Comparison of ENCODE assay signal across 9 mouse cellular contexts in genomic region chr2:58567866-58568719, GRCm38 (mm10). TPM values are rescaled to one million over a fixed set of nuclear protein-coding genes. Genes with fewer than 3 reads are reported as not detected.
DNase-seq lines count a peak whose midpoint lies in the region; ATAC-seq and TF ChIP-seq lines count a peak whose summit lies in the region.
"Had no signal": no experiment of that assay in that cellular context is flagged by ENCODE, and none has a peak within 500 bp of the region (broad histone marks: within the 10 kb centered on the region; RNA-seq: fewer than 3 reads in every experiment).

No protein-coding gene starts in this region.

- H3K27ac ChIP-seq in gastrocnemius, adult 2 months = peak overlapping the region; percentile 96
- H3K27ac ChIP-seq in ES-E14 (ENCODE audit: insufficient read depth, low read depth, low read length, poor library complexity, severe bottlenecking) = no peak overlapping the region
- H3K27ac ChIP-seq in embryonic facial prominence, embryonic 13.5 days = peak overlapping the region; percentile 99
- H3K27ac ChIP-seq in kidney, embryonic 14.5 days (ENCODE audit: low read depth, low read length) = peak overlapping the region; percentile 96

- no peaks in the 10 kb centered on the region for H3K9me3 ChIP-seq in ES-E14 (ENCODE audit: control insufficient read depth, insufficient read depth, low read depth, low read length)
- no peaks in the 10 kb centered on the region for H3K9me3 ChIP-seq in embryonic facial prominence, embryonic 13.5 days
- no peaks in the 10 kb centered on the region for H3K9me3 ChIP-seq in kidney, embryonic 14.5 days (ENCODE audit: control insufficient read depth, low read length)

- no peak for ATAC-seq in embryonic facial prominence, embryonic 13.5 days (ENCODE audit: insufficient number of reproducible peaks, insufficient read depth, low FRiP score, low TSS enrichment, low read depth)
- ATAC-seq in kidney, embryonic 14.5 days (ENCODE audit: low FRiP score, low TSS enrichment) = no peak

- in situ Hi-C loops in ES-E14 (cut with MboI; ENCODE audit: low sequenced_read_pairs in 2 of 2, unreplicated experiment in 2 of 2) = no loop called here

- TF ChIP-seq CTCF in gastrocnemius, adult 2 months (IDR thresholded peaks at IDR 0.05) = no peak

- no peak for DNase-seq in gastrocnemius, adult 2 months
- no peak for DNase-seq in gastrocnemius, postnatal 25 days
- DNase-seq in ES-E14 (ENCODE audit: low read depth, low spot score) = no peak
- peak; percentile 4 for DNase-seq in naive thymus-derived CD4-positive, alpha-beta T cell, adult 2 months (ENCODE audit: low read depth)
- DNase-seq in left cerebral cortex, adult 8-10 months (ENCODE audit: low spot score in 2 of 2) = no peak
- DNase-seq in lung, postnatal 14 days = no peak

- WGBS in embryonic facial prominence, embryonic 13.5 days = 7% methylated on average over 12 of the region's 12 CpGs
- WGBS in kidney, embryonic 14.5 days = 6% methylated on average over 12 of the region's 12 CpGs

- H3K4me1 ChIP-seq in ES-E14 (ENCODE audit: control insufficient read depth in 2 of 2, insufficient read depth in 2 of 2, low read length in 2 of 2, poor library complexity in 1 of 2) = peaks cover 6 to 12% of the 10 kb centered on the region in 2 experiments; a peak in 3 of 4 replicates
- peaks cover 37% of the 10 kb centered on the region for H3K4me1 ChIP-seq in embryonic facial prominence, embryonic 13.5 days
- peaks cover 24% of the 10 kb centered on the region for H3K4me1 ChIP-seq in kidney, embryonic 14.5 days (ENCODE audit: control insufficient read depth, insufficient read depth, low read length)

- intact Hi-C loops in gastrocnemius, adult 2 months (cut with DNase I) = loop anchor here (2.0 to 5.0 kb wide), 3 partner anchors 79 to 99 kb away; no protein-coding TSS in a partner anchor

- H3K9ac ChIP-seq in ES-E14 (ENCODE audit: insufficient read depth, low read depth, low read length, poor library complexity, severe bottlenecking) = no peak overlapping the region
- H3K9ac ChIP-seq in embryonic facial prominence, embryonic 13.5 days = peak overlapping the region; percentile 90
- peak overlapping the region; percentile 92; the same call in 1 of the 2 replicates for H3K9ac ChIP-seq in kidney, embryonic 14.5 days (ENCODE audit: low read depth, low read length)

- H3K27me3 ChIP-seq in embryonic facial prominence, embryonic 13.5 days = no peaks in the 10 kb centered on the region
- no peaks in the 10 kb centered on the region for H3K27me3 ChIP-seq in kidney, embryonic 14.5 days (ENCODE audit: control insufficient read depth, insufficient read depth, low read length)

- no peaks in the 10 kb centered on the region for H3K36me3 ChIP-seq in ES-E14 (ENCODE audit: control insufficient read depth, insufficient read depth, low read length, poor library complexity, severe bottlenecking)
- H3K36me3 ChIP-seq in embryonic facial prominence, embryonic 13.5 days = no peaks in the 10 kb centered on the region
- H3K36me3 ChIP-seq in kidney, embryonic 14.5 days (ENCODE audit: control insufficient read depth, insufficient read depth, low read length) = no peaks in the 10 kb centered on the region
- H3K36me3 ChIP-seq: G1E had no signal

- H3K4me2 ChIP-seq in embryonic facial prominence, embryonic 13.5 days = peak overlapping the region; percentile 77
- peak overlapping the region; percentile 60 for H3K4me2 ChIP-seq in kidney, embryonic 14.5 days (replicated peaks; ENCODE audit: low read depth, low read length)

- H3K4me3 ChIP-seq in gastrocnemius, adult 2 months = peak overlapping the region; percentile 96
- H3K4me3 ChIP-seq in ES-E14 (ENCODE audit: insufficient read depth in 1 of 2, low read depth in 1 of 2, low read length in 2 of 2, poor library complexity in 1 of 2, severe bottlenecking in 1 of 2) = peak overlapping the region; percentile 89 to 93
- H3K4me3 ChIP-seq in embryonic facial prominence, embryonic 13.5 days = peak overlapping the region; percentile 89
- peak overlapping the region; percentile 90 for H3K4me3 ChIP-seq in kidney, embryonic 14.5 days (ENCODE audit: low read length)

TF ChIP-seq in ES-E14, 5 proteins besides CTCF, POLR2A, EP300 and RAD21:
- TF ChIP-seq ZC3H11A (IDR thresholded peaks at IDR 0.05; ENCODE audit: borderline replicate concordance, low read depth, low read length) (no peak), CHD2 (IDR thresholded peaks at IDR 0.05; ENCODE audit: low read depth, low read length) (no peak), HCFC1 (IDR thresholded peaks at IDR 0.05; ENCODE audit: borderline replicate concordance, insufficient read depth, low read length) (no peak), ZNF384 (IDR thresholded peaks at IDR 0.05; ENCODE audit: low read depth, low read length) (no peak), MAFK (IDR thresholded peaks at IDR 0.05; ENCODE audit: insufficient read depth, low read depth, low read length) (no peak)

RNA-seq across cellular contexts. Expression of gene Upp2, which starts 1.0 kb away (rescaled TPM):
- 1 to 10 TPM; 2.0 to 2.4 TPM for total RNA-seq in gastrocnemius, adult 2 months (2021)
- total RNA-seq in gastrocnemius, postnatal 25 days (2021) = 1 to 10 TPM; 1.9 to 2.4 TPM
- total RNA-seq in ES-E14 (2012; rRNA removed) = 0.63 and 0.67 TPM in 2 replicates
- polyA plus RNA-seq in embryonic facial prominence, embryonic 13.5 days (2015; fragmentation: Nextera tagmentation; extraction: Ambion mirVana) = 11.4 and 14.1 TPM in 2 replicates
- 5.9 and 10.1 TPM in 2 replicates for polyA plus RNA-seq in kidney, embryonic 14.5 days (2014; fragmentation: Nextera tagmentation; extraction: Ambion mirVana)
- 10 to 100 TPM; 29.5 to 35.7 (median 33.4) TPM for total RNA-seq in left cerebral cortex, adult 8-10 months (2022)
- polyA plus RNA-seq: G1E had no signal

RNA-seq across cellular contexts. Expression of gene Acvr1, which starts 1.1 kb away (rescaled TPM):
- 10 to 100 TPM; 17.6 to 23.2 TPM for total RNA-seq in gastrocnemius, adult 2 months (2021)
- total RNA-seq in gastrocnemius, postnatal 25 days (2021) = 10 to 100 TPM; 12.4 to 16.2 TPM
- 6.6 and 8.0 TPM in 2 replicates for total RNA-seq in ES-E14 (2012; rRNA removed)
- polyA plus RNA-seq in embryonic facial prominence, embryonic 13.5 days (2015; fragmentation: Nextera tagmentation; extraction: Ambion mirVana) = 8.9 and 12.0 TPM in 2 replicates
- 7.0 and 7.9 TPM in 2 replicates for polyA plus RNA-seq in kidney, embryonic 14.5 days (2014; fragmentation: Nextera tagmentation; extraction: Ambion mirVana)
- total RNA-seq in left cerebral cortex, adult 8-10 months (2022) = 10 to 100 TPM; 31.4 to 37.6 (median 32.6) TPM
- polyA plus RNA-seq: G1E had no signal

Comparison
In these comparisons a context has a peak if more than half of its experiments do, and no peak if none do; other contexts are left out.
1. RNA of gene Upp2, which starts 1.0 kb away (total RNA-seq): 29.5 to 35.7 TPM in left cerebral cortex, adult 8-10 months; 2.0 to 2.4 TPM in gastrocnemius, adult 2 months, 1.9 to 2.4 TPM in gastrocnemius, postnatal 25 days and 0.63 to 0.67 TPM in ES-E14; every median in the first group is over 4 times any median in the second.
2. Peak in every context shown above with its lines, with median percentiles within 50 percentile points of each other: H3K4me3 ChIP-seq.